Mouse (Mus musculus) CH12.LX (cell line): Measurements from ENCODE around the gene Ube2c. TPM values are rescaled to one million over a fixed set of nuclear protein-coding genes. Genes with fewer than 3 reads are reported as not detected.

Source experiments
- DNase-seq: peaks from one replicate; pipeline ENCODE4 v3.0.0-alpha.2; 2013; ENCODE audit errors: extremely low read depth
- H3K27ac ChIP-seq: 2 replicates; pipeline ENCODE4 v1.5.1; 2012; ENCODE audit warnings: low read depth, mild to moderate bottlenecking, control low read depth, moderate library complexity; ENCODE audit not compliant: insufficient read depth
- H3K27me3 ChIP-seq: replicated peaks from 2 replicates; pipeline ENCODE3; 2012; ENCODE audit warnings: inconsistent platforms
- H3K36me3 ChIP-seq, 2 experiments: replicated peaks in 1 of 2; 2 replicates each; pipeline versions ENCODE3 to v1.6.1; 2012; ENCODE audit warnings: inconsistent platforms in 1 of 2, low read length in 1 of 2, mild to moderate bottlenecking in 1 of 2, mixed read lengths in 1 of 2, moderate library complexity in 1 of 2; ENCODE audit not compliant: control insufficient read depth in 1 of 2, insufficient read depth in 1 of 2
- H3K4me1 ChIP-seq, 2 experiments: 2 replicates each; pipeline ENCODE4 v1.6.1; 2012; ENCODE audit warnings: inconsistent platforms in 1 of 2, moderate library complexity in 1 of 2; ENCODE audit not compliant: insufficient read depth in 2 of 2, control insufficient read depth in 1 of 2
- H3K4me2 ChIP-seq: 2 replicates; pipeline ENCODE4 v1.6.1; 2012; ENCODE audit warnings: low read depth, mild to moderate bottlenecking, control low read depth; ENCODE audit not compliant: poor library complexity, insufficient read depth, severe bottlenecking
- H3K4me3 ChIP-seq, 3 experiments: fragments of 150-350 bp in 1 of 3; sonication (generic) in 1 of 3; replicated peaks in 1 of 3; 2 replicates each; pipeline versions ENCODE3 to v1.5.1; 2011 to 2012; ENCODE audit warnings: low read depth in 2 of 3, low read length in 2 of 3, mild to moderate bottlenecking in 2 of 3, moderate library complexity in 2 of 3, control low read depth in 1 of 3, improper control_type of control experiment in 1 of 3, inconsistent platforms in 1 of 3, mixed read lengths in 1 of 3; ENCODE audit not compliant: poor library complexity in 1 of 3
- H3K79me2 ChIP-seq: replicated peaks from 2 replicates; pipeline ENCODE4 v1.6.1; 2012; ENCODE audit warnings: mild to moderate bottlenecking, moderate library complexity; ENCODE audit not compliant: control insufficient read depth, poor library complexity, insufficient read depth, severe bottlenecking; ENCODE audit errors: extremely low read depth
- H3K9ac ChIP-seq: 2 replicates; pipeline ENCODE4 v1.6.1; 2012; ENCODE audit warnings: low read depth, mild to moderate bottlenecking, control low read depth, moderate library complexity; ENCODE audit not compliant: insufficient read depth
- H3K9me3 ChIP-seq: replicated peaks from 2 replicates; pipeline ENCODE3; 2012; ENCODE audit warnings: low read length, inconsistent platforms, mixed read lengths
- CHD1 ChIP-seq: IDR thresholded peaks from 2 replicates; pipeline ENCODE4 v1.6.1; 2012; ENCODE audit warnings: low read depth, low read length, improper control_type of control experiment, inconsistent platforms
- CHD2 ChIP-seq: IDR thresholded peaks from 2 replicates; pipeline ENCODE4 v1.6.1; 2011; ENCODE audit warnings: low read length, improper control_type of control experiment
- CTCF ChIP-seq, 2 experiments: IDR thresholded peaks in 1 of 2; conservative IDR thresholded peaks in 1 of 2; 2 replicates each; pipeline ENCODE4 v1.5.1; 2011 to 2012; ENCODE audit warnings: low read depth in 2 of 2, low read length in 2 of 2, improper control_type of control experiment in 1 of 2, inconsistent platforms in 1 of 2, mild to moderate bottlenecking in 1 of 2, moderate library complexity in 1 of 2
- ELF1 ChIP-seq: IDR thresholded peaks from 2 replicates; pipeline ENCODE4 v1.6.1; 2014; ENCODE audit warnings: low read depth, mild to moderate bottlenecking, inconsistent platforms, low read length, improper control_type of control experiment
- IRF4 ChIP-seq: IDR thresholded peaks from 2 replicates; pipeline ENCODE4 v1.6.1; 2014; ENCODE audit warnings: low read depth, mild to moderate bottlenecking, inconsistent platforms, low read length, improper control_type of control experiment
- JUND ChIP-seq: conservative IDR thresholded peaks from 2 replicates; pipeline ENCODE4 v1.6.1; 2011; ENCODE audit warnings: low read depth, low read length, improper control_type of control experiment
- KAT2A ChIP-seq: IDR thresholded peaks from 2 replicates; pipeline ENCODE4 v1.6.1; 2012; ENCODE audit warnings: low read length, improper control_type of control experiment, inconsistent platforms; ENCODE audit not compliant: insufficient replicate concordance
- MAFK ChIP-seq: IDR thresholded peaks from 2 replicates; pipeline ENCODE4 v1.6.1; 2011; ENCODE audit warnings: low read length, improper control_type of control experiment; ENCODE audit not compliant: insufficient replicate concordance
- MAX ChIP-seq: IDR thresholded peaks from 2 replicates; pipeline ENCODE4 v1.6.1; 2011; ENCODE audit warnings: low read length, improper control_type of control experiment
- MAZ ChIP-seq: IDR thresholded peaks from 2 replicates; pipeline ENCODE4 v1.6.1; 2012; ENCODE audit warnings: low read depth, mild to moderate bottlenecking, inconsistent platforms, low read length, improper control_type of control experiment, moderate library complexity
- MXI1 ChIP-seq: IDR thresholded peaks from 2 replicates; pipeline ENCODE4 v1.6.1; 2011; ENCODE audit warnings: mild to moderate bottlenecking, low read depth, low read length, improper control_type of control experiment
- NELFE ChIP-seq: IDR thresholded peaks from 2 replicates; pipeline ENCODE4 v1.6.1; 2011; ENCODE audit warnings: low read depth, low read length, improper control_type of control experiment
- PAX5 ChIP-seq: IDR thresholded peaks from 2 replicates; pipeline ENCODE4 v1.6.1; 2012; ENCODE audit warnings: low read length, inconsistent platforms, mixed read lengths
- POLR2A ChIP-seq: IDR thresholded peaks from 2 replicates; pipeline ENCODE4 v1.6.1; 2011; ENCODE audit warnings: low read depth, mild to moderate bottlenecking, improper control_type of control experiment, low read length
- POLR2AphosphoS2 ChIP-seq: IDR thresholded peaks from 2 replicates; pipeline ENCODE4 v1.6.1; 2011; ENCODE audit warnings: low read depth, low read length, improper control_type of control experiment
- RAD21 ChIP-seq: IDR thresholded peaks from 2 replicates; pipeline ENCODE4 v1.6.1; 2011; ENCODE audit warnings: low read depth, mild to moderate bottlenecking, low read length, improper control_type of control experiment, moderate library complexity
- TCF12 ChIP-seq: IDR thresholded peaks from 2 replicates; pipeline ENCODE4 v1.6.1; 2014; ENCODE audit warnings: low read depth, mild to moderate bottlenecking, inconsistent platforms, low read length, improper control_type of control experiment
- USF1 ChIP-seq: IDR thresholded peaks from 2 replicates; pipeline ENCODE4 v1.6.1; 2014; ENCODE audit warnings: low read depth, mild to moderate bottlenecking, inconsistent platforms, low read length, improper control_type of control experiment
- ZC3H11A ChIP-seq: IDR thresholded peaks from 2 replicates; pipeline ENCODE4 v1.6.1; 2012; ENCODE audit warnings: low read depth, mild to moderate bottlenecking, inconsistent platforms, low read length, improper control_type of control experiment
- ZMIZ1 ChIP-seq: IDR thresholded peaks from 2 replicates; pipeline ENCODE4 v1.6.1; 2012; ENCODE audit warnings: low read depth, mild to moderate bottlenecking, inconsistent platforms, low read length, improper control_type of control experiment
- dilution Hi-C: fragments of 300-500 bp; cut with MboI; formaldehyde crosslinking; loops from 2 replicates; pipeline ENCODE4 v1.14.3; 2020; ENCODE audit warnings: low sequenced_read_pairs; ENCODE audit not compliant: extremely low pct_unique_long_range_greater_than_20kb, extremely low pct_ligation_motif_present
- in situ Hi-C: fragments of 300-500 bp; cut with MboI; formaldehyde crosslinking; loops from 3 replicates; pipeline ENCODE4 v1.14.3; 2019; ENCODE audit warnings: low sequenced_read_pairs, low pct_ligation_motif_present, low pct_unique_long_range_greater_than_20kb, mixed read lengths
- polyA plus RNA-seq: library from polyadenylated mRNA; unstranded; fragments of >175 nt; gene quantifications from 2 replicates; pipeline ENCODE4 v1.2.1, GENCODE M21; 2012; ENCODE audit warnings: low read depth; ENCODE audit not compliant: insufficient read length
- total RNA-seq, 2 experiments: library from RNA; depleted of rRNA; stranded (reverse); fragments of 300-350 nt in 1 of 2; fragments of >200 nt in 1 of 2; gene quantifications; 2 replicates each; pipeline ENCODE4 v1.2.3; 2012 to 2014

Gene Ube2c
- total and polyA plus RNA-seq, 3 experiments: 103 to 226 (median 126) TPM

- in situ Hi-C loops: loop anchor here (25.0 kb wide), 1 partner anchor 323 kb away; the partner anchor contains the start of genes Matn4 and Rbpjl
Observed at GRCm38 (mm10) chr2:164734839-164735238, 34.9 kb upstream of the Ube2c start.

GRCm38 (mm10) chr2:164735446-164735845 lies 34.3 kb upstream of the Ube2c start:
- Histone ChIP-seq H3K4me1 (no peaks in the 10 kb centered on the region), H3K27ac (no peak overlapping the region), H3K27me3 (peaks cover 90% of the 10 kb centered on the region), H3K4me2 (no peak overlapping the region), H3K9me3 (no peaks in the 10 kb centered on the region), H3K9ac (no peak overlapping the region), H3K4me3 (no peak overlapping the region), H3K79me2 (no peaks in the 10 kb centered on the region), H3K36me3 (no peaks in the 10 kb centered on the region)
- in situ Hi-C loops: loop anchor here (25.0 kb wide), 1 partner anchor 323 kb away; the partner anchor contains the start of genes Matn4 and Rbpjl
- no peak for DNase-seq
- TF ChIP-seq IRF4: no peak
- no peak for TF ChIP-seq MAZ
- TF ChIP-seq TCF12: no peak
- TF ChIP-seq CHD1: no peak
- TF ChIP-seq ZC3H11A: no peak
- dilution Hi-C loops: no loop called here

More at GRCm38 (mm10) chr2:164734839-164735238, 34.9 kb upstream of the Ube2c start:
- TF ChIP-seq PAX5 (no peak), CHD2 (no peak), MXI1 (no peak)
- Histone ChIP-seq H3K27me3 (peaks cover 83% of the 10 kb centered on the region), H3K9me3 (no peaks in the 10 kb centered on the region), H3K9ac (no peak overlapping the region), H3K36me3 (no peaks in the 10 kb centered on the region), H3K4me1 (no peaks in the 10 kb centered on the region), H3K27ac (no peak overlapping the region), H3K79me2 (no peaks in the 10 kb centered on the region), H3K4me3 (no peak overlapping the region), H3K4me2 (no peak overlapping the region)
- DNase-seq: no peak
- dilution Hi-C loops: no loop called here

GRCm38 (mm10) chr2:164737377-164738090 lies 32.2 kb upstream of the Ube2c start:
- Histone ChIP-seq H3K4me1 (no peaks in the 10 kb centered on the region), H3K9me3 (no peaks in the 10 kb centered on the region), H3K79me2 (no peaks in the 10 kb centered on the region), H3K4me2 (no peak overlapping the region), H3K27ac (no peak overlapping the region), H3K27me3 (peaks cover 90% of the 10 kb centered on the region), H3K9ac (no peak overlapping the region), H3K36me3 (no peaks in the 10 kb centered on the region), H3K4me3 (no peak overlapping the region)
- TF ChIP-seq CTCF (conservative IDR thresholded peaks at IDR 0.05 in 1 of 2, IDR thresholded peaks at IDR 0.05 in 1 of 2; ENCODE audit: low read depth in 2 of 2, low read length in 2 of 2): no peak
- TF ChIP-seq TCF12: no peak
- TF ChIP-seq POLR2AphosphoS2: no peak
- no peak for TF ChIP-seq KAT2A
- no peak for TF ChIP-seq MAZ
- TF ChIP-seq MAX: no peak
- no peak for TF ChIP-seq ZC3H11A
- TF ChIP-seq USF1: no peak
- no peak for TF ChIP-seq ELF1
- no peak for TF ChIP-seq RAD21
- TF ChIP-seq NELFE: no peak
- TF ChIP-seq MAFK: no peak
- TF ChIP-seq ZMIZ1: no peak
- no peak for TF ChIP-seq POLR2A
- TF ChIP-seq JUND: no peak
- no peak for DNase-seq
- in situ Hi-C loops (loop anchor here (25.0 kb wide), 1 partner anchor 325 kb away; the partner anchor contains the start of genes Matn4 and Rbpjl), dilution Hi-C loops (no loop called here)
